Mouse (Mus musculus) liver, embryonic 15.5 days (tissue): ENCODE results near the gene Olfr8. TPM values are rescaled to one million over a fixed set of nuclear protein-coding genes. Genes with fewer than 3 reads are reported as not detected.
"Not testable (repeated sequence)": the region's sequence is repeated elsewhere in the genome, so short reads cannot be mapped to it uniquely, and the experiment has no call there.

Experiments used
- ATAC-seq: fragments of 200-750 bp; cut with Nextera tagmentation; 2 replicates; pipeline ENCODE4 v1.8.0; 2017; ENCODE audit warnings: moderate number of reproducible peaks, mild to moderate bottlenecking, moderate library complexity; ENCODE audit not compliant: insufficient read depth
- H3K27ac ChIP-seq: fragments of 300-500 bp; sonication (generic); replicated peaks from 2 replicates; pipeline ENCODE4 v1.5.1; 2015; ENCODE audit warnings: mild to moderate bottlenecking, inconsistent platforms
- H3K27me3 ChIP-seq: fragments of 300-500 bp; sonication (generic); 2 replicates; pipeline ENCODE4 v1.6.1; 2015; ENCODE audit warnings: mild to moderate bottlenecking, inconsistent platforms
- H3K36me3 ChIP-seq: fragments of 300-500 bp; sonication (generic); replicated peaks from 2 replicates; pipeline ENCODE4 v1.6.1; 2015; ENCODE audit warnings: moderate library complexity, mild to moderate bottlenecking, inconsistent platforms
- H3K4me1 ChIP-seq: fragments of 300-500 bp; sonication (generic); replicated peaks from 2 replicates; pipeline ENCODE4 v1.6.1; 2015; ENCODE audit warnings: inconsistent platforms
- H3K4me2 ChIP-seq: fragments of 300-500 bp; sonication (generic); 2 replicates; pipeline ENCODE4 v1.6.1; 2015; ENCODE audit warnings: moderate library complexity, mild to moderate bottlenecking, inconsistent platforms
- H3K4me3 ChIP-seq: fragments of 300-500 bp; sonication (generic); replicated peaks from 2 replicates; pipeline ENCODE4 v1.5.1; 2015; ENCODE audit warnings: mild to moderate bottlenecking, inconsistent platforms
- H3K9ac ChIP-seq: fragments of 300-500 bp; sonication (generic); 2 replicates; pipeline ENCODE4 v1.6.1; 2015; ENCODE audit warnings: moderate library complexity, mild to moderate bottlenecking, inconsistent platforms
- H3K9me3 ChIP-seq: fragments of 300-500 bp; sonication (generic); replicated peaks from 2 replicates; pipeline ENCODE4 v1.6.1; 2016; ENCODE audit warnings: inconsistent platforms
- WGBS: fragments of 180-500 bp; shearing (Covaris S2); methylation state at CpG from one replicate; pipeline ENCODE4 v1.1.7; 2015; ENCODE audit warnings: mixed read lengths; ENCODE audit not compliant: insufficient replicate concordance; 5-methylcytosine and 5-hydroxymethylcytosine counted together
- polyA plus RNA-seq: library from polyadenylated mRNA; unstranded; fragments of >200 nt; fragmentation: Nextera tagmentation; extraction: Ambion mirVana; gene quantifications from 2 replicates; pipeline ENCODE4 v1.2.1, GENCODE M21; 2015

Gene Olfr8
- not detected in 2 replicates for polyA plus RNA-seq

DNA sequence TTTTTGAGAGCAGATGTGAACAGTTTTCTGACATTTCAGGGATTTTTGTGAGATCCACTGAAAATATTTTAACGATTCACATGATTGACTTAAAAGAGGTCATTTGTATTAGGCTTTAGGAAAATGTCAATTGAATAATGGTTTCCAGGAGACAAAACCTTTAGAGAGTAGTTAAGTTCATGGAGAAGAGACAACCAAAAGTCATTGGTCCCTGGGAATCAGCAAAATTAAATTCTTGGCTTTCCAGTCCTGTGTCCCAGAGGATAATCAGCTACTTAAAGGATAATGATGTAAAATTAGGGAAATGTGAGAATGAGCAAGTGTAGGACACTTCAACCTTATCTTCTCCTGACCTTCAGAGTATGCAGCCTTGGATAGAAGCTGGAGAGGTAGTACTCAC is at the start of gene Olfr8:
TSS of gene Olfr8 (plus strand) at position 301 of the 400 bp plus-strand sequence.
- not testable (repeated sequence) for H3K4me3 ChIP-seq, H3K36me3 ChIP-seq, H3K9me3 ChIP-seq, H3K4me1 ChIP-seq, H3K27ac ChIP-seq, H3K27me3 ChIP-seq, H3K9ac ChIP-seq, H3K4me2 ChIP-seq, ATAC-seq
- WGBS = 46% methylated on average over 1 of the region's 1 CpGs

DNA sequence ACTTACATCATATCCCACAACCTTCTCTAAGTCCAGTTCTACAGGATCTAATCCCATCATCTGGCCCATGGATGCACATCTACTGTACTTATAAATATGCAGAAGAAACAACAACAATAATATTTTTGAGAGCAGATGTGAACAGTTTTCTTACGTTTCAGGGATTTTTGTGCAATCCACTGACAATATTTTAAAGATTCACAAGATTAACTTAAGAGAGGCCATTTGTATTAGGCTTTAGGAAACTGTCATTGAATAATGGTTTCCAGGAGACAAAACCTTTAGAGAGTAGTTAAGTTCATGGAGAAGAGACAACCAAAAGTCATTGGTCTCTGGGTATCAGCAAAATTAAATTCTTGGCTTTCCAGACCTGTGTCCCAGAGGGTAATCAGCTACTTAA is 37.6 kb upstream of the Olfr8 start, which contains the start of gene Olfr1354:
TSS of gene Olfr1354 (plus strand) at position 301 of the 400 bp plus-strand sequence.
- not testable (repeated sequence) for H3K9ac ChIP-seq, H3K36me3 ChIP-seq, H3K4me1 ChIP-seq, H3K4me2 ChIP-seq, H3K9me3 ChIP-seq, H3K27me3 ChIP-seq, ATAC-seq, H3K4me3 ChIP-seq, H3K27ac ChIP-seq
- WGBS = 40% methylated on average over 1 of the region's 1 CpGs

- H3K27ac ChIP-seq, H3K4me2 ChIP-seq, H3K36me3 ChIP-seq, H3K27me3 ChIP-seq, H3K9me3 ChIP-seq, H3K4me1 ChIP-seq, ATAC-seq, H3K4me3 ChIP-seq, H3K9ac ChIP-seq: not testable (repeated sequence)
Observed at GRCm38 (mm10) chr10:78963009-78963408, 12.6 kb downstream of the Olfr8 start, which contains the start of gene Olfr1353. Gene Olfr1353 (plus strand): TSS chr10:78963309.

DNA sequence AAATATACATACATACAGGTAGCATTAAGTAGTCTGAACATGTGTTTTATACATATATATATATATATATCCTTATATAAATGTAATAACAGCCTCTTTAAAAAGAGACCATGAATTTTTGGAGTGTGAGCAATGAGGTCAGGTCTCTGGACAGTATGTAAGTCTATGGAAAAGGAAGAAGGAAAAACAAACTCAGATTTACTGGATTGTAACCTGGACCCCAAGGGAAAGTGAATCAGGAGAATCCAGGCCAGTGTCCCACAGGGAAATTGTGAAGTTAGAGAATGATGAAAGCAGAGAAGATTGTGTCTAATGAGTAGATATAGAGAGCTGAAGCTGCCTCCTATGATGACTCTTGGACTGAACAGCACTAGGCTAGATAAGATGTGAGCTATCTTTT is 30.3 kb downstream of the Olfr8 start, which contains the start of gene Olfr1352:
TSS of gene Olfr1352 (plus strand) at position 301 of the 400 bp plus-strand sequence.
- no peaks in the 10 kb centered on the region for H3K36me3 ChIP-seq
- no peak within 1 kb of the TSS for H3K4me2 ChIP-seq
- no peak within 1 kb of the TSS for H3K9ac ChIP-seq
- no peak within 1 kb of the TSS for H3K4me3 ChIP-seq
- no peak within 1 kb of the TSS for H3K27ac ChIP-seq
- no peaks in the 10 kb centered on the region for H3K4me1 ChIP-seq
- ATAC-seq = no peak
- no peaks in the 10 kb centered on the region for H3K9me3 ChIP-seq
- no peaks in the 10 kb centered on the region for H3K27me3 ChIP-seq

Other genes with a start within 250 kb of the Olfr8 start
- gene Casp14, start 232.3 kb upstream of the Olfr8 start, polyA plus RNA-seq = not detected in 2 replicates
- gene Ccdc105, start 197.6 kb upstream of the Olfr8 start, polyA plus RNA-seq = not detected in 2 replicates
- 0.12 and 0.17 TPM in 2 replicates for gene Slc1a6, start 170.1 kb upstream of the Olfr8 start, polyA plus RNA-seq
- gene Olfr1356, start 98.5 kb upstream of the Olfr8 start, polyA plus RNA-seq = not detected in 2 replicates
- gene Olfr1355, start 75.1 kb upstream of the Olfr8 start, polyA plus RNA-seq = not detected in 2 replicates
- not detected in 2 replicates for gene Olfr1354, start 37.5 kb upstream of the Olfr8 start, polyA plus RNA-seq
- not detected in 2 replicates for gene Olfr1353, start 12.7 kb downstream of the Olfr8 start, polyA plus RNA-seq
- not detected in 2 replicates for gene Olfr1352, start 30.4 kb downstream of the Olfr8 start, polyA plus RNA-seq
- not detected in 2 replicates for gene Olfr1351, start 61.8 kb downstream of the Olfr8 start, polyA plus RNA-seq
- gene Olfr57, start 78.1 kb downstream of the Olfr8 start, polyA plus RNA-seq = not detected in 2 replicates
- 2.8 and 3.5 TPM in 2 replicates for gene 2610008E11Rik, start 147.0 kb downstream of the Olfr8 start, polyA plus RNA-seq
- not detected in 2 replicates for gene Vmn2r80, start 198.1 kb downstream of the Olfr8 start, polyA plus RNA-seq